Mouse (Mus musculus) CH12F3 (cell line): Measurements from ENCODE around the gene Arfgef2.

Experiments
- in situ Hi-C: fragments of 300-500 bp; cut with MboI; formaldehyde crosslinking; loops from 2 replicates; pipeline ENCODE4 v1.14.3; 2020; ENCODE audit warnings: low sequenced_read_pairs

Arfgef2 gene

DNA sequence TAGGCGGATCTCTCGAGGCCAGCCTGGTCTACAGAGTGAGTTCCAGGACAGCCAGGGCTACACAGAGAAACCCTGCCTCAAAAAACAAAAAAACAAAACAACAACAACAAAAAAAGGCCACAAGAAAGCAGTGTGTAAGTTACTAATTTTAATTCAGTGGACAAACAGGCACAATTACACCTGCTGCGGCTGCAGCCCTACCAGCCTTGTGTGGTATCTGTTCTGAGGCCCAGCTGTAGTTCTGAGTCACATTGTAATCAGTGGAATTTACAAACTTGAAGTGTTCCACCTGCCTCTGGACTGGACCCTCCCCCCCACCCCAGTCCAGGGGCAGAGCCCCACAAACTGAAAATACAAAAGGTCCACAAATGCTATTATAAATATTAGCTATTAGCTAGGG lies 2.1 kb upstream of the Arfgef2 start:
- in situ Hi-C loops = no loop called here

DNA sequence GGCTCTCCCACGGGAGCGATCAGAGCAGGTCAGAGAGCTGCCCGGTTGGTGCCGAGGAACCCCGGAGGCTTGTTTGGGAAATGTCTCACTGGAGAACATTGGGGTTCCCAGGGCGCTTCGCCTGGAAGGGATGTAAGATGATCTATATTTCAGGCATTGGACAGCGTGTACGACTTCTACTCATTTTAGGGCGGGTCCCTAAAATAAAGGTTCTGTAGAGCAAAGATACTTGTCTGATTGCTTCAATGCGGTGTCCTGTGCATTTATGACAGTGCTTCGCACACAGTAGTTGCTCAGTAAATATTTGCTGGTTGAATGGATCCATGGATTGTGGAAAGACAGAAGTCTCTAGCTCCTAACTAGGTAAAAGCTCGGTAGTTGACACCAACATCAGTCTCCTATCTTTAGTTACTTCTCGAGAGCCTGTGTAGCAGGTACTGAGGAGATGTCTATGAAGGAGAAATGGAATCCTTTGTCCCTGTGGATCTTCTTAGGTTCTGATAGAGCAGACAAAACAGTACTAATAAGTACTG lies 851 bp downstream of the Arfgef2 start:
- in situ Hi-C loops = no loop called here

DNA sequence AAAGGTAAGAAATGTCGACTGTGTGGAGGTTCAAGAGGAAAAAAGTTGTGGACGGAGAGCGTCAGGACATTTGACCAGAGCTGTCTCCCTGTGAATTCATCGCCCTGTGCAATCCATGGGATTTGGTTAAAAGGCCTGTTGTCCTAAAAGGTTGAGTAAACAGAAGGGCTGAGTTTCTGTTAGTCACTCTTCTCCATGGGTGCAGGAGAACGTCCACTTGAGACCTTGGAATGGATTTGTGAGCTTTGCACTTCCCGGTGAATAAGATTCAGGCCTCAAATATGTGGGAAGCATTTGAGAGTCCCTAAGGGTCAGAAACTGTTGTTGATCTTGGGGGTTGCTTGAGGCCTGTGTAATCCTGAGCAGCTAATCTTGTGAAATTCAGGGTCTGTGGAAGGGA lies 1.4 kb downstream of the Arfgef2 start:
- in situ Hi-C loops = no loop called here

DNA sequence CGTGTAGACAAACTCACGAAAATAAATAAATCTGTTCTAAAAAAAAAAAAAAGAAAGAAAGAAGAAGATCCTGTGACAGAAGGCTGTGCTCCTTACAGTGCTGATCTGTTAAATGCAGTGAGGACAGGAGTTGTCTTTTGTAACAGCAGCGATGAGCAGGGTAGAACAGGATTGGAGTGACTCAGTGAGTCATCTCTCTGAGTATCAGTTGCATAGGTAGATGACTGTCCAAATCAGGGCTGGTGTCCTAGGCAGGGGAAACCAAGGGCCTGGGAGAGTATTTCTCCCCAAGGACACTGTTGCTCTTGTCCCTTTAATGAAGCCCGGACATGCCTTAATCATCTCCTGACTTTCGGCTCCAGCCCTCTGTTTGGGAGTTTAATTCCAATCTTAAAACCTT lies 4.1 kb downstream of the Arfgef2 start:
- in situ Hi-C loops = no loop called here

DNA sequence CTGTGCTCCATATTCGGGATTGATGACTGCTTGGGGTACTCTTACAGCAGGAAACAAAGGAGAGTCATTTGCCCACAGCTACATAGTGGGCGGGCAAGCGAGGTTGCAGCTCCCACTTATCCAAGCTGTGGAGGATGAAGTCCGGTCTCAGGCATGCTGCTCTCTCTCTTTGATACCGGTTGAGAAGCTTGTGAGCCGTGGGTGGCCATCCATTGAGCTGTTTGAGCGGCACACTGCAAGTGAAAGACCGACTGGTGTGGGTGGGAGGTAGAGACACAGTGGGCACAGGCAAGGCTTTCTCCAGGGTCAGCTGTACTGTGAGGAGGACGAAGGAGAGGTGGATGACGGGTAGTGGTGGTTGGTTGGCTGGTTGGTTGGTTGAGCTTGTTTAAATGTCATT lies 5.4 kb downstream of the Arfgef2 start:
- in situ Hi-C loops = no loop called here

DNA sequence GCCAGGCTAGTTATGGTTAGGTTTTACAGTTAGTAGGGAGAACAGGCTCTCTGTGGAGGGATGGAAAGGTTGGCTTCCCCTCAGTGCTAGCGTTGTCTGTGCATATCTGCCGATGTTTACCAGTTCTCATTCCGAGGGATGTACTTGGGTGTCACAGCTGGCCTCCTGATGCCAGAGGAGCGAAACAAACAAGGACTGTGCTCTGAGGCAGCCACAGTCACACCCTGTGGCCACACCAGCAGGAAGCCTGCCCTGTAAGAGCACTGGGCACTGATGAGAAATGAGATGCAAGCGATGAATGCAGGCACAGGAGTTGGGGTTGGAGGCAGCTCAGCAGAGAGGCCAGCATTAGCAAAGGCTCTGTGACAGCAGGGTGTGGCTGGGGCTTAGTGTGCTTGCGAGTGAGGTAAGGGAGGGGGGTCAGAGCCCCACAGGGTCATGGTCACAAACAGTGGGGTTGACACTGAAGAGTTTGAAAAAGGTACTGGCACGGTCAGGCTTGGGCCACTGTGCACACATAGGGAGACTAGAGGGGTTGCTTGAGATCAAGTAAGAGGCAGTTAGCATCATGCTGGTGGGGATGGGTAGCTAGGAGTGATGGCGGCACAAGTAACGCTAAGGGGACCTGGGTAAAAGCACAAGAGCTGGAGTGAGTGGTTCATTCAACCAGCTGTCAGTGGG lies 13.2 kb downstream of the Arfgef2 start:
- in situ Hi-C loops = no loop called here

DNA sequence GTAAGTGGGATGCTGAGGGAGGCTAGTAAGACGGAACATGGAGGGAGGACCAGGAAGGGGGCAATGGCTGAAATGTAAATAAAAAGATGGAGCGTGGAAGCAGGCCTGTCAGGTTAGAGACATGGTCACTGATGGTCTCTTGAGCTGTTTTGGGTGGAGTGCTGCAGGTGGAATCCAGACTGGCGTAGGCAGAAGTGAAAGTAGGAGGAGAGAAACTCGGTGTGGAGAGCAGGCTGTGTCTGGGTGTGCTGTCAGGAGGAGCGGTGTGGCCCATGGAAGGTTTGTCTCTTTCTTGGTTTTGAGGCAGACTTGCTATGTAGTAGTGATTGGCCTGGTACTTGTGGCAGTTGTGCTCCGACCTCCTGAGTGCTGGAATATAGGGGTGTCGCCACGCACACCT lies 14.5 kb downstream of the Arfgef2 start:
- in situ Hi-C loops = no loop called here

DNA sequence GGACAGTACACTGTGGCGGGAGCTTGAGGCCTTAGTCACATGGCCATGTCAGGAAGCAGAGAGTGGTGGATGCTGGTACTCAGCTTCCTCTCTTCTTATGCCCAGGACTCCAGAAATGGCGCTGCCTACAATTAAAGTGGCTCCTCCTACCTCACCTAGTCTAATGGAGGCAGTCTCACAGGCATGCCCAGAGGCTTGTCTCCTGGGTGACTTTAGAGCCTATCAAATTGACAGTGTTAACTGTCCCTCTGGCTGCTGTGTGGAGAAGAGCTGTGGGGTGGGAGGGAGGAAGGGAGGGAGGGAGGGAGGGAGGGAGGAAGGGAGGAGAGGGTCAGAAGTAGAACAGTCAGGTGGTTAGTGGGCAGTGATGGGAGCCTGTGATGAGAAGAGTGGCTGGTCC lies 15.5 kb downstream of the Arfgef2 start:
- in situ Hi-C loops = no loop called here

DNA sequence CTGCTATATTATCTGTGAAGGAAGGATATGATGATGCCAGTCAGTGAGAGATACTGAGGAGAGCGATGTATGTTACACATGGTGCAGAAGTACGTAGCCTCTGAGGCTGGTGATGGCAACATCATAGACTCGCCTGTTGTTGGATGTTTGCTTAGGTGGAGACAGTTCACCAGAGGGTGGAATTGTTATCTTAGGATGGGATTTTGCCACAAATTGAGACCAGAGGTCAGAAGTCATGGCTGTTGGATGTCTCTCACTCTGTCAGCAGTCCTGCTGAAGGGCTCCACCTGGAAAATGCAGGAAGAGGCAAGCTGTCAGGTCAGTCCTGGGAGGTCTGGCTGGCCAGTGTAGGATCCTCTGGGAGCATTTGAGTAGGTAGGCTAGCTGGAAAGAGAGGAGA lies 16.0 kb downstream of the Arfgef2 start:
- in situ Hi-C loops = no loop called here

DNA sequence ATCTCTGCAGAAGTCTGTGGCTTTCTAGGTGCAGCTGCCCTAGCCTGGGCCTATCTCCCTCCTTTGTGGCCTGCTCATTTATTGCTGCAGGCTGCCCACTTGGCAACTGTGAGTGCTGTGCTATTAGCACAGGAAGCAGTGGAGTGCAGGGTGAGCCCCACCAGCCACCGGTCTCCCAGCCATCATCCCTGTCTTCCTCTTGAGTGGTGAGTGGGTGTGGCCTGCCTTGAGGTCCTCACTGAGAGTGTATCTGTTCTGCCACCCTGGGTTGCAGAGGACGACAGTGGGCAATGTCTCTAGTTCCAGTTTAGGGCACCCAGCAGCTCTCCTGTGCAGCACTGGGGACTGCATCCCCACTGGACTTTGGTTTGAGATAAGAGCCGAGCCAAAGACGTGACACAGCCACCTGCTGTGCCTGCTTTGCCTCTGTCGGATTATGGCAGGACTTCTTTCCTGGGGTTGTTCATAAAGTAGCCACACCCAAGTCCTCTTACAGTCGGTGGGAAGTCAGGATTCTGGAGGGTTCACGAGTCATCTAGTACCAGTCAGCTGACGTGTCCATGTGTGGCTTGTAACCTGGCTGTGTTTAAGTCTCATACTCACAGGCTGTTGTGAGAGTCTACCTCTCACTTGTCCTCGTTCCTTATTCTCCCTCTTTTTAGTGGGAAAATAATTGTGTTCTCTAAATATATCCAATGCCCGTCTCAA lies 16.9 kb downstream of the Arfgef2 start:
- in situ Hi-C loops = no loop called here

DNA sequence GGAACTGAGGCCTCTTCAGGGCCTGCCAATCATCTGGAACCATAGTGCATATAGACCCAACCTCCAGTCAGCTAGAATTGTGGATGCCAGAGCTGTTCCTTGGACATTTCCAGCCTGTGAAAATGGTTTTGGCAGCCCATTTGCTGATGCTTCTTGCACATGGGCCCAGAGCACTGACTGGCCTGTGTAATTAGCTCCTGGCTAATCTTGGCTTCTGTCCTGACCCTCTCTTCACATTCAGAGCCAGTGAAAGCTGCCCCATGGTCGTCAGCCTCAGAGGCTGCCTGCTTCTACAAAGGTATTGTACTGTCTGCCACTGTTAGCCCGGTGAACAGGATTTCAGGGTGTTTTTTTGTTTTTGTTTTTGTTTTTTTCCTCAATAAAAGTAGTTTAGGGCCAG lies 17.5 kb downstream of the Arfgef2 start:
- in situ Hi-C loops = no loop called here

DNA sequence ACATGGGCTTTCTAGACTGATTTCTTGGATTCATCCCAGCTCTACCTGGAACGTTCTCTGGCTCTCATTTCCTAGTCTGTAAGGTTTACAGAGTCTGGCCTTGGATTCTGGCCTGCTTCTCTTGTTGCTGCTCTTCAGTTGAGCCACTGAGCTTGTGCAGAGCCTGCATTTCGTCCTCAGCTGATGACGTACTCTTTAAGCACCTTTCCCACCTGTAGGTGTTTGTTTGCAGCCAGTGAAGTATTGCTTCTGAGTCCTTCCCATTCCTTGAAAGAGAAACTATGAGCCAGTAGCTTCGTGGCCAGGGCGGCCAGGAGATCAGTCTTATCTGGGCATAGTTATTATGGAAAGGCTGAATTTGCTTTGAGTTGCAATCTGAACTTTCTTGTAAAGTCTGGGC lies 19.0 kb downstream of the Arfgef2 start:
- in situ Hi-C loops = no loop called here

DNA sequence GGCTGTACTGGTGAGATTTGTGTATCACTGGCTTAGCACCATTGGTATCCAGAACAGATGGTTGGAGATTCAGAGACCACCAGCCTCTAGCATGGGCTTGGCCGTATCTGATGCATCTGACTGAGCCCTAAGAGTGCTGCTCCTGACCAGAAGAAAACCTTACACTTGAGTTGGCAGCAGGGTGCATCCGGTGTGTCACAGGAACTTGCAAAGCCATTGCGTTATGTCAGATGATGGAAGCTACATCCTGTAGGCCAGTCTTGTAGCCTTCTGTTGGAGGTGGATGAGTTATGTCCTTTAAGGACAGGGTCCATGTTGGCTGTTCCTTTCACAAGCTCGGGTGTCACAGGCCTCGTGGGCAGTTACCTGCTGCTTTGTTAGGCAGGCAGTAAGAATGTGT lies 19.6 kb downstream of the Arfgef2 start:
- in situ Hi-C loops = no loop called here

DNA sequence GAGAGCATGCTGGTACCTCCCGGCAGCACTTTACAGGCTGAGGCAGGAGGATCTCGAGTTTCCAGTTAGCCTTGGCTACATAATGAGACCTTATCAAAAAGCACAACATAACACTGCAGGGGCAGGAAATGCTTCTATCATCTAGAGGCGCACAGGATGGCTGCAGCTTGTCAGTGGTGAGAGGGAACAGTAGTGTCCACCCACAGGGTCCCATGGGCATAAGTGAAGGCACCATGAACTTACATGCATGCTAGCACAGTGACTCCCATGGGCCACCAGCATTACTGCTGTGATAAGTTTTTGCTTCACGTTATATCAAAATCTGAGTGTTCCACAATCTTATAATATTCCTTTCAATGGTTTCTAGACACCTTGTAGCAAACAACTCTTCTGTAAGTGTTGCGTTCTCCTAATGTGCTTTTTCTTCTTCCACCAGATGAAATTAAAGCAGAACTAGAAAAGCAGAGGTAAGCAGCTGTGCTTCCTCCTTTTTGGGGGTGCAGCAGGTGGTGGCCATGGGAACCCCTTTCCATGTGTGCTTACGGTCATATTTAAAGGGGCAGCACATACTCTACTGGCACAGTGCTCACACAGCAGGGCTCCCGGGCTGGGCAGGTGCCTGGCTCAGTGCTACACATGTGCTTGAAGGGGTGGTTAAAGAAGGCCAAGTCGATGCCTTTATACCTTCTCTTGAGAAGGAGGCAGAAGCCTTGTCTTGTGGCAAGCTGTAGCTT lies 21.3 kb downstream of the Arfgef2 start:
- in situ Hi-C loops = no loop called here

DNA sequence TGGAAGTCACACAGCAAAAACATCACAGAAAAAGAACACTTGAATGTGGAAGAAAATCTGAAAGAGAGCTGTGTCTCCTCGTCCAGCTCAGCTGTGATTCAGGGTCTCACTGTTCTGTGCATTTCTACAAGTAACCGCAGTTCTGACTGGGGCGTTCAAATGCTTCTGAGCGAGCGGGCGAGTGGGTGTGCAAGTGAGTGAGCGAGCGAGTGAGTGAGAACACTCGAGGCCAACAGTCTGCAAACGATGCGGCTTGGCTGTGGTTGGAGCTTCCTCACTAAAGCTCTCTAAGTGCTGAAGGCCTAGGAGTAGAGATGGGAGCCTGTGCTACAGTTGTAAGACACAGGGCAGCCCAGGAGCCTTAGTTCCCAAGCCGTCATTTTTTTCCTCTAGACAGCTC lies 22.9 kb downstream of the Arfgef2 start:
- in situ Hi-C loops = no loop called here

DNA sequence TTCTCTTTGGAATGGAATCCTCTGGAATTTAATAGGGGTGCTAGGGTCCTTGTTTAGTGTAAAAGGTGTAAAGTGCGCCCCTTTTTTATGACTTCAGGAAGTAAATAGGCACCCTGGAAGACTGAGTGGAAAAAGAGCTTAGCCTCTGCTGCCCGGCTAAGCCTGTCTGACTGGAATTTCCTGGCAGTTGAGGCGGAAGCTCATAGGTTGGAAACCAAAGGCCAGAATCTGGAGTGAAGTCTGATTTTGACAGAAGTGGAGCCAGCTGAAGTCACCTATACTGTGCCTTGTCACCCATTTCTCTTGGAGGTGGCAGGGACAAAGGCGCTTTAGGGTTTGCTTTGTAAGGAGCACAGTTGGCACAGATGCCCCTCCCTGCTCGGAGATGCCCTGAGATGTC lies 25.0 kb downstream of the Arfgef2 start:
- in situ Hi-C loops = no loop called here

DNA sequence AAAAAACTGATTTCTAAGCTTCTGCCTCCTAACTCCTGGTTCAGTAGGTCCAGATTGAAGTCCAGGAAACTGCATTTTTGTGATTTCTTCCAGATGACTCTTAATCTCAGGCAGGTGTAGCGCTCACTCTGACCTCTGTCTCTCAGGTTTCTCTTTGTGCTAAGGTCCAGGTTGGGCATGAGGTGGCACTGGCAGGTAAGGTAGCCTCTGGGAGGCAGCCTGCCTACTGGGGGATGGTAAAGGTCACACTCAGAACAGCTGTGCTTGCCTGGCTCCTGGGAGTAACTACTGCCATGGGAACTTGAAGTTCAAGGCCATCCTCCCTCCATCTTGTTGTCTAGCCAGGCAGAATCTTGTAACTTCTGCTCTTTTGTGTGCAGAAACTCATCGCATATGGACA lies 28.7 kb downstream of the Arfgef2 start:
- in situ Hi-C loops = no loop called here

DNA sequence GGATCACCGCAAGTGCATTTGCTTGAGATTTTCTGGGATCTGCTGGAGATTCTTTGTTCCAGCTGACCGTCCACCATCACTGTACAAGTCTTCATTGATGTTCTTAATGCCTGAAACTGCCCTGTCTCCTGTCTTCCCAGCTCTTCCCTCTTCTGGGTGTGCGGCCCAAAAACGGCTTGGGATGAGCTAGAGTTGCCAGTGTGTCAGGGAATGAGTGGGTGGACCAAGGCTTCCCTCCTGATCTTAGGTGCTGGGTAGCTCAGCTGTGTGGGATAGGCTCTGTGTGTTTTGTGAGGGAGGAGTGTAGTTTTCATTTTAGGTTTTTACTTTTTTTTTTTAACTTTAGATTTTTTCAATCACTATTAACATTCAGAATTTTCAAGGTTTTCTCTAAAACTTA lies 29.4 kb downstream of the Arfgef2 start:
- in situ Hi-C loops = no loop called here

DNA sequence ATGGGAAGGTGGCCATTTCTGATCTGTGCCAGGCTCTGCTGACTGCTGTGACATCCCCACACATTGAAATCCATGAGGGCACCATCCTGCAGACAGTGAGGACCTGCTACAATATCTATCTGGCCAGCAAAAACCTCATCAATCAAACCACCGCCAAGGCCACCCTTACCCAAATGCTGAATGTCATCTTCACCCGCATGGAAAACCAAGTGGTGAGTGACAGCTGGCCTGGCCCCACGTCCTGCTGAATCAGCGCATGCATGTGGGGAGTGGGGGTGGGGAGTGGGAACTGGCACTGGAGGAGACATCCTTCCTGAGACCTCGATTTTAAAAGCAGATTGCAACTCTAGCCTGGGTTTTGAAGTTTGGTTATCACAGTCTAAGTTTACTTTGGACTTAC lies 30.2 kb downstream of the Arfgef2 start:
- in situ Hi-C loops = no loop called here

DNA sequence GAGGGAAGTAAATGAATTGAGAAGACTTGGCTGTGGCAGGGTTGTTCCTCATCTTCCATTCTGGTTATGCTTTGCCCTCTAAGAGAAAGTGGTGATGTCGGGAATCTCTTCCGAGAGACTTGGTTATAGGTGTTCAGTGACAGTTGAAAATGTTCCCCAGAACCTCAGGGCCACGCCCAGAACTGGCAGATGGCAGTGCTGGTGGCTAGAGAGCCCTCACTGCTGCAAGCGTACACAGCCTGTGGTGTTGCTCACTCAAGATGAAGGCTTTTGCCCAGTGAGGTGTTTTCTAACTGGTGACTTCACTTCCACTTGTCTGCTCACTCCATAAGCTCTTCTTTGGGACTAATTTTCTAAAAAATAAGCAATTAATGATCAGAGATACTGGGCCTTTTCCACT lies 36.4 kb downstream of the Arfgef2 start:
- in situ Hi-C loops = no loop called here

DNA sequence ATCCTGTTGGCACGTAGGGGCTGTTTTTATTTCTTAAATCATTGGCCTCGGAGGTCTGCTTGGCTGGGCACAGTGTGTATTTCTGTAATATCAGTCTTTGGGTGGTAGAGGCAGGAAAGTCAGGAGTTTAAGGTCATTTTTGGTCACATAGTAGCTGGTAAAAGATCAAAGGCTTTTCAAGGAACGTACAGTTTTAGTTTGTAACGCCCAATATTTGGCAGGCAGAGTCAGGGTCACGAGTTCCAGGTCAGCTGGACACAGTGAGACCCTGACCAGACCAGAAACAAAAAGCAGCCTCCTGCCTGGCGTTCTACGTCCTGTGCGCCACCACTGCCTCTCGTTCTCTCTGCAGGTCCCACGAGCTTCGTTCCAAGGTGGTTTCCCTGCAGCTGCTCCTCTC lies 45.3 kb downstream of the Arfgef2 start:
- in situ Hi-C loops = no loop called here

DNA sequence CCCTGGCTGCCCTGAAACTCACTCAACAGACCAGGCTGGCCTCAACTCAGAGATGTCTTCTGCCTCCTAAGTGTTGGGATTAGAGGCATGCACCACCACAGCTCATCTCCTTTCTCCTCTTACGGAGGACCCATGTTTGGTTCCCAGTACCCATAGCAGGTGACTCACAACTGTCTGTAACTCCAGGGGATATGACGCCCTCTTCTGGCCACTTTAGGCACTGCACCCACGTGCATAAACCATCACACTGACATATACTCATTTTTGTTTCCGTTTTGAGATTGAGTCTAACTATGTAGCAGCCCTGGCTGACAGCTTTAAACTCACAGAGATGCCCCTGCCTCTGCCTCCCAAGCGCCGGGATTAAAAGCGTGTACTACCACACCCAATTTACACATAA lies 46.9 kb downstream of the Arfgef2 start:
- in situ Hi-C loops = no loop called here
